Mouse (Mus musculus): Measurements from ENCODE around the gene Elf5.

The Elf5 gene

DNA sequence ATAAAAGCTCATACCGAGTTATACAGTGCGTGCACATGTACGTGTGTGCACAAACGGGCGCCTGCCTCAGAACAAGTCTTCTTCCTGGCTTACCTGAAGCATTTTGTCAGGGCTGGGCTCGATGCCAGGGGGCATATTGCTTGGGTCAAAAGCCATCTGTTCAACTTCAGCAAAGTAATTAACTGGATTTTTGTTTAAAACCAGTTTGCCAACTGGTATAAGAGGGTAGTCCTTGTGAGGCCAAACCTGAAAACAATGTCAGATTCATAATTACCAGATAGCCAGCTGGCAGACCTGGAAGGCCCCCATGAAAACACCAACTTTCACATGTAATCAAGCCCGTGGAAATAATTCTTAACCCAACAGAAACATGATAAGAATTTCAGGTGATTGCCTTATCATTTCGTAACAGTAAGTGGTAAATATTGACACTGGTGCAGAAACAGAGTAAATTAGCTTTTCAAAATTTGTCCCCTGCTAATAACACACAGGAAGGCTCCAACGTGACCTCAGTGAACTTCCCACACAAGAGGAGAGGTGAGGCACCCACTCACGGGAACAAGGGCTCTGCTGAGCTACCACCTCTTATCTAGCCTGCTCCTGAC lies 55.6 kb downstream of the Elf5 start:
- in situ Hi-C loops (cut with MboI, MseI), result no loop called here

DNA sequence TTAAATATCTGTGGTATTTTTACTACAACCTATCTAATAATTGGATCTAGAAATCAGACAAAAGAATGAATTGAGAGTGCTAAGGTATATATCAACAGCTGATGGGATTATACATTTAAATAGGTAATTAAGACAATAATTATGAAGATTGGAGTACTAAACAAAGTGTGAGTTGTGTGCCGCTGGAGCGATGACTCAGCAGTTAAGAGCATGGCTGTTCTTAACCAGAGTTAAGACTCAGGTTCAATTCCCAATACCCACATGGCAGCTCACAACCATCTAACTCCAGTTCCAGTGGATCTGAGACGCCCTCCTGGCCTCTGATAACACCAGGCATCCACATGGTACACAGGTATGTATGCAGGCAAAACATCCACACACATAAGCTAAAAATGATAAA lies 61.9 kb downstream of the Elf5 start:
- in situ Hi-C loops (cut with MboI, MseI), result loop anchor here (5.0 kb wide), 1 partner anchor 269 kb away; no protein-coding TSS in a partner anchor

DNA sequence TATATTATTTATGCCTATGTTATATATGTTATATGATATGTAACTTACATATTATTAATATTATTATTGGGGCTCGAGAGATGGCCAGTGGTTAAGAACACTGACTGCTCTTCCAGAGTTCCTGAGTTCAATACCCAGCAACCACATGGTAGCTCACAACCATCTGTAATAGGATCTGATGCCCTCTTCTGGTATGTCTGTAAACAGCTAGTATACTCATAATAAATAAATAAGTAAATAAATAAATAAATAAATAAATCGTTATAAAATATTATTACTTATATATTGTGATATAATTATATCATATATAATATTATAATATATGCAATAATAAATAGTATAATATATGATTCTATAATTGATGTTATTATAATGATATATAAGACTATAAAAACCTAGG lies 64.7 kb downstream of the Elf5 start:
- in situ Hi-C loops (cut with MboI, MseI), result no loop called here

DNA sequence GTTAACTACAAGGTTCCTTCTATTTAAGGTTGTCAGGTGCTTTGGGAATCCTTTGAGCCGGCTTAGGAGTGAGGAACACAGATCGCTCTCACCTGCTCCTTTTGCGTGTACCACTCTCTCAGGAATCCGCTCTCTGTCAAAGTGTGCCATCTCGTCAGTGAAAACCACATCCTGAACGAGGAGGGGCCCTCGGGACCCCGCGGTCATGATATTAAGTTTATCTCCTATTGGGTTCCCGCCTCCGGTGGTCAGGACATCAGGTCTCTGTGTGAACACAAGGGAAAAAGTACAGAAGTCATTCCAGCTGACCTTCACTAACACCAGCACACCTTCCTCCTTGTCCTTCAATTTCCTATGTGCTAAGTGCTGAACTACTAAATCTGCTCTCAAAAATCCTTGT lies 65.2 kb downstream of the Elf5 start:
- in situ Hi-C loops (cut with MboI, MseI), result no loop called here

DNA sequence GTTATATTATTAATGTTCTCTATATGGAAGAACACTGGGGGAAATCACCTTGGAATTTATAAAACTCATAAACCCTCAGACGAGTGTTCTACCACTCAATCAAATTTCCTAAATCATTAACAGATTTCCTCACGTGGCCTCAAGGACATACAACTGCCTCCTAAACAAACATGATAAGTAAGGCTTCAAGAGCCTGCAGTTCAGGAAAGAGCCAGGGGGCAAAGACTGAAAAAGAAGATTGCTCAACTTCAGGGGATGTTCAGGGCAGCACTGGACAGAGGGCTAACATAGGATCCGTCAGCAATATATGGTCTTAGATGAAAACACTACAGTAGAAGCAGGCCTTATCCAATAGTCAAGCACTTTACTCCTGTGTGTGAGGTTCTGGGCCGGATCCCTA lies 66.0 kb downstream of the Elf5 start:
- in situ Hi-C loops (cut with MboI, MseI), result no loop called here

DNA sequence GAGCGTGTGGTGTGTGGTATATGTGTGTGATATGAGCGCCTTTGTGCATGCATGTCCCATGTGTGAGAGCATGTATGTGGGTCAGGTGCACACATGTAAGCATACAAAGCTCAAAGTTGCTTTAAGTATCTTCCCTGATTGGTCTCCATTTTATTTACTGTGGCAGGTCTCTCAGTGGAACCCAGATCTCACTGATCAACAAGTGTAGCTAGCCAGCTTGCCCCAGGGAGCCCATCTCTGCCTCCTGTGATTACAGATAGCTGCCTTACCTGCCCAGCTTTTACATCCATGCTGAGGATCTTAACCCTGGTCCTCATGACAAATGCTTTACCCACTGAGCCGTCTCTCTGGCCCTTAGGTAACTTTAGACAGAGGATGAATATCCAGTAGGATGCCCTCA lies 66.8 kb downstream of the Elf5 start:
- in situ Hi-C loops (cut with MboI, MseI), result no loop called here

DNA sequence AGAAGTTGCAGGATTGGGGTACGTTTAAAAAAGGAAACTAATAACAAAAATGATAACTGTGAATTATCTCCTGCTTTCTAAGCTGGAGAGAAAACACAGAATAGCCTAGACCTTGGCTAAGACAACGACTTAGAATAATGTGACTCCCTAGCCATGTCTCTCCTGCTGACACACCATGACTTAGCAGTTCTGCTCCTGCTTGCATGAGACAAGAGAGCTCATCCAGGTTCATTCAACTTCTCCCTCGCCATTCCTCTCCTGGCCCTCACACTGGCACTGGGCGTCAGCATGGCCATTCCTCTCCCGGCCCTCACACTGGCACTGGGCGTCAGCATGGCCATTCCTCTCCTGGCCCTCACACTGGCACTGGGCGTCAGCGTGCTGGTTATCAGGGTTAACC lies 68.8 kb downstream of the Elf5 start:
- in situ Hi-C loops (cut with MboI, MseI), result no loop called here

DNA sequence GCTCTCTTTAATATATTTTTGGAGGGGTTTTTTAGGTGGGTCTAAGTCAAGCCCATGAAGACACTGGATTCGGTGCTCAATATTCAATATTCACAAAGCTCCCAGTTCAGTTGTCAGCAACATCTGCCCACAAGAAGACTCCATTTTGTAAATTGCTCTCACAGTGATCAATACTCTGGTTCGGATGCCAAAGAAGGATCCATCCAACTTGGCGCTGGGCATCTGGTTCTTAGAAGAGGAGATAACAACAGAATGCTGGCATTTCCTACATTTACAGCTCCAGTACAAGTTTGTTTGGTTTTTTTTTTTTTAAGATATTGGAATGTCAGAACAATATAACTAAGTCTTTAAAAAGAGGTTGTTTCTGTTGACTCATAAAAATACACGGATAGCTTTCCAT lies 69.4 kb downstream of the Elf5 start:
- in situ Hi-C loops (cut with MboI, MseI), result no loop called here

DNA sequence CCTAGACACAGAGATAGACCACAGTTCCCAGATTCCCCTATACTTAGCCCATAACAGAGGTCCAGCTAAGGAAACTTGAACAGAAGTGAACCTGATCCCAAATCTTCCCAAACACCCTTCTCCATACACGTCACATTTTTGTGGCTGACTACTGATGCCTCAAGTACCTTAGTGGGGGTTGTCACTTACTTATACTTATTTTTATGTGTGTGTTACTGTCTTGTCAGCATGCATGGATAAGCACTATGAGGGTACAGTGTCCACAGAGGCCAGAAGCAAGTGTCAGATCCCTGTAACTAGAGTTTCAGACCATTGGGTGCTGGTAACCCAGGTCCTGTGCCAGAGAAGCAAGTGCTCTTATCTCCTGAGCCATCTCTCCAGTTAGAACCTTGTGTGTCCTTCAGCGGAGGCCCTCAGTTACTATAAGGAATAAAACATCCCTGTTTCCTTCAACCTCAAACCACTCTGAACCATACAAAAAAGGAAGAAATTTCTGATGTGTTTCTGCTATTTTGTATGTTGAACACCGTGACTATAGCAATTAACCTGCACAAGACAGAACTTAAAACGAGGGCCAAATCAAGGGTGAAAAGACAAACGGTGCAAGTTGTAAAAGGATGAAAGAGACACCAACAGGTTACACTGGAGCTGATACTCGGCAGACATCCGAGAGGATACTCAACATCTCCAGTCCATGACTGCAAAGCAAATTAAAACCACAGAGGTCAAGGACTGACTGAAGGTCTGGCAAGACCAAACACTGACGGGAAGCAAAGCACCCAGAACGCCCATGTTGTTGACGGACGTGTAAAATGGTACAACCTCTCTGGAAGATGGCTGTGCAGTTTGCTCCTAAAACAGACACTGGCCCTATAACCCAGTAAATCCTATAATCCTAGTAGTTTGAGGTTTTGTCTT lies 70.1 kb downstream of the Elf5 start:
- in situ Hi-C loops (cut with MboI, MseI), result no loop called here

DNA sequence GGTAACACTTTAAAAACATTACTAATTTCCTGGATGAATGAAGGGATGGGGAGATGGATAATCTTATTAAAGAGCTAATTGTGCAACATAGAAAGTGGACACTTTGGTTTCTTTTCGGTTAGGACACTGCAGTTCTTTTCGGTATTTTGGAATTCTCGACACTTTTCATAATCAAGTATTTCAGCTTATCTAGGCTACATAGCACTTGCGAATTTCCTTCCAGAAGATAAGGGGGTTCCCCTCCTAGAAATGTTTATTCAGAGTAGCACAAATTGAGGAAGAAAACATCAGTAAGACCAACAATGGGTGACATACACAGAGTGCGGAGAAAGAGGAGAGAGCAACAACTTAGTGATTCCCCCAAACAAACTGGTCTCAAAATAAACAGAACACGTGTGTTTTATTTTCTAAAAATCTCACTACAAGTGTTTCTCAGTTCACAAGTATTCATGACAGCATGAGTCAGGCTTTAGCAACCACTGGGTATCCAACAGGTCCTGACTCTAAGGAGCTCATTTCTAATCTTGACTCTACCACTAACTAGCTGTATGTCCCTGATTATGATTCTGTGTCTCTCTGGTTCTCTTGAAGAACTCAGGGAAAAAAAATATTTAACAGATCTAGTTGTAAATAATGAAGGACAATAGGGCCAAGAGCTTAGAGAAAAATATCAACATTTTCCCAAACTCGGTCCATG lies 71.9 kb downstream of the Elf5 start:
- in situ Hi-C loops (cut with MboI, MseI), result no loop called here

DNA sequence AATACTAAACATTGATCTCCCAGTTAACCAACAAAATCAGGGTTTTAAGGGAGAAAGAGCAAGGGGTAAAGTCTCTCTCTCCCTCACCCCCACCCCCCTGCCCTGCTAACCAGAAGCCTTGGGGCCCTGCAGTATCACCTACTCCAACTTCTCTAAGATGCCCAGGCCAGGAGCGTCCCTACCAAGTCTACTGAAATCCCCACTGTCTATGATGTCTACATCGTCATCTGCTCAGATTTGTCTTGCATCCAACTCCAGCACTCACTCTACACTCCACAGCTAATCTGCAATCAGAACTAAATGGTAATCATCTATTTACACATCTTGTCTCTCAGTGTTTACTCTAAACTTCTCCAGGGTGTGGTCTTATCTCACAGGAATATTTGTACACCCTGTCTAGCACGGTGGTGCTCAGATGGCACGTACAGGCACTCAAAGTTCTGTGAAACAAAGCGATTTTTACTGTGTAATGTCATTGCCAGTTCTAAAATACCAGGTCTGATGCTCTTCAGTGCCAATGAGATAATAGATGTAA lies 72.6 kb downstream of the Elf5 start:
- in situ Hi-C loops (cut with MboI, MseI), result no loop called here

DNA sequence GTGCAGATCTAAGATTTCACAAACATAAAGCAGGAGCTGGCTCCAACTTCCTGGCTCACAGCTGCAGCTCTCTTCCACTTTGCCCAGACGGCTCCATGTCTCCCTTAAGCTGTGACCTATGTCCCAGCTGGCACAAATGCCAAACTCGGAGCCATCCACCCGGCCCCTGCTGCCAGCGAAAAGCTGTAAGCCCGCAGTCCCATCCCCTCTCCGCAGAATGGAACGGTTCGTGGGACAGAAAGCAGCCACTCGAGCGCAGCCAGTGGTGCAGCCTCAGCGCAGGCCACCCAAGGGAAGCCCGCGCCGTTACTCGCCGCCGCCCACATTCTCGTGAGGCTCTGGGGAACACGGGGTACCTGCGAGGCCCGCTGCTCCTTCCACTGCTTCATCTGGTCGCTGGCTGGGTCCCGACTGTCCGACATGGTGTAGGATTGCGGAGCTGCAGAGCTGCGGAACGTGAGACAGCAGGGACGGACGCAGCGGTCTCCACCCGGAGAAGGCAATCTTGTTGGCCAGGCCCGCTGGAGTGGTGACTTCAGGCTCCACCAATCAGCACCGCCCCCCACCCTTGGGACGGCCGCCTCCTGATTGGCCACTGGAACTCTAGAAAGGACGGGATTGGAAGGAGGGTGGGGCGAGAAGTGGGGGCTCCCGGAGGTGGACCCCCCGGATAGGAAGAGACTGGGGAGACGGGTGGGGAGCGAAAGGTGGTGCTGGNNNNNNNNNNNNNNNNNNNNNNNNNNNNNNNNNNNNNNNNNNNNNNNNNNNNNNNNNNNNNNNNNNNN lies 73.3 kb downstream of the Elf5 start, which contains the start of gene Cat:
Cat (minus strand) TSS at position 544 of the 785 bp plus-strand sequence.
- in situ Hi-C loops (cut with MboI, MseI), result no loop called here

DNA sequence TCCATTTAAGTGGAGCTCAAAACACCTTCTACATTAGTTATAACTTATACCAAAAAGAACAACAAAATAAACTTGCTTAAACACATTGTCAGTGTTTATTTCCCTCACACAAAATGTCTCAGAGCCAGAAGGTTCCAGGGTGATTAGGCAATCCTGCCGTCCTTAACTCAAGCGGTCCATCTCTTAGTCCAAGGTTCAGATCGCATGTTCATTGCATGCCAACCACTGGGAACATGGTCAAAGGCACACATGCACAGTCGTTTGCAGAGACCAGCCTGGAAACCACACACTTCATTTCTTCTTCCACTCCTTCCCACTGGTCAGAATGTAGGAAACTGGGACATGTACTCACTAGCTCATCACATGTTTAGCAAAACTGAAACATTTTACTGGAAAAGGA lies 81.0 kb downstream of the Elf5 start:
- in situ Hi-C loops (cut with MboI, MseI), result no loop called here

DNA sequence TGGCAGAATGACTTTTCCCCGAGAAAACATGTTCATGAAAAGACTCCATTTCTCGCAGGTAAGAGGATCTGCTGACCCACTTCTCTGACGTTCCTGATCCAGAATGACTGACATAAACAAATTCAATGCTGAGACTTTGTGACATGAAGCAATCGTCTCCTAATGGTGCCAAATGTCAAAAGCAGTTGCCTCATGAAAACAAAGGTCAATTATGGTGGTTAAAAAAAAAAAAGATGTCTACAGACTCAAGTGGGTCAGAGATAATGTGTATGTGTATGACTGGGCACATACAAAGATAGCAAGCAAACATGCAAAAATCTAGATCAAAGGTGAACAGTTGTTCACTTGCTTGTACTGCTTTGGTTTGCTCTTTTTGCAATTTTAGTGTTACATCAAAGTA lies 82.3 kb downstream of the Elf5 start:
- in situ Hi-C loops (cut with MboI, MseI), result no loop called here

DNA sequence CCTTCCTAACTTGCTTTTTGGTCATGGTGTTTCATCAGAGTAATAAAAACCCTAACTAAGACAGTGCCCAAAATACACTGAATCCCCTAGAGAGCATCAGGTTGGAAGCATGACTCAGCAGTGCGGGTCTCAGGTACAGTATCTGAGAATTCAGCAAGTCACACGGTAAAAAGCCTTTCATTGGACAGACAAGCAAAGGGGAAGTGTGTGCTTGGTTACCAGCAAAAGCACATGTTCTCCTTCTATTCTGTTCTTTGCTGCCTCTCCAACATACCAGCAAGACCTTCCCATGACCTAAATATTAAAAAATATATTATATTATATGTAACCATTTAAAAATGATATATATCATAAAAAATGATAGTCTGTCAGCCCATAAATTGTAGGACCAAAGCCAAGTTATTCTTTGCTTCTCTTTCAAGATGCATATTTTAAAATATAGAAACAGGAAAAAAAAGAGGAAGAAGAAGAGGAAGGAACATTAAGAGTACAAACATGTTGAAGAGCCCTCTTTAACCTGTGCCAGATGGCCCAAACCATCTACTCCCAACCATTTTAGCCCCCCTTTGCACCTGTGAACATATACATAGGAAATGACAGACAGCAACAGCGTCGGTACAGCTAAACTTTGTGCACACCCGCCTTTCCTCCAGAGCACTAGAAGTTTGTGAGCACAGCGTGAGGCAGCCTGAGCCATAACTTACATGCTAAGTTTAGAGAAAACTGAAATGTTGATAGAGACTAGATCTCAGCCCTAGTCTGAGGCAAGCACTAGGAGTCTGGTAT lies 84.3 kb downstream of the Elf5 start:
- in situ Hi-C loops (cut with MboI, MseI), result no loop called here

All from T-helper 1 cell (primary cell).